Mouse (Mus musculus) heart, embryonic 12.5 days (tissue): Measurements from ENCODE around the gene Dctn5. TPM values are rescaled to one million over a fixed set of nuclear protein-coding genes. Genes with fewer than 3 reads are reported as not detected.
A peak's percentile ranks its signal among the peaks of the same experiment; 100 is the strongest.
"Not testable (repeated sequence)": the region's sequence is repeated elsewhere in the genome, so short reads cannot be mapped to it uniquely, and the experiment has no call there.

Source experiments
- ATAC-seq: fragments of 200-750 bp; cut with Nextera tagmentation; 2 replicates; pipeline ENCODE4 v1.8.0; 2017; ENCODE audit warnings: moderate TSS enrichment, moderate library complexity; ENCODE audit not compliant: insufficient number of reproducible peaks, low FRiP score
- H3K27ac ChIP-seq: fragments of 300-500 bp; sonication (generic); 2 replicates; pipeline ENCODE4 v1.5.1; 2016; ENCODE audit warnings: mild to moderate bottlenecking, moderate library complexity; ENCODE audit not compliant: poor library complexity, severe bottlenecking
- H3K27me3 ChIP-seq: fragments of 300-500 bp; sonication (generic); replicated peaks from 2 replicates; pipeline ENCODE4 v1.6.1; 2016; ENCODE audit warnings: mild to moderate bottlenecking, moderate library complexity
- H3K36me3 ChIP-seq: fragments of 300-500 bp; sonication (generic); 2 replicates; pipeline ENCODE4 v1.6.1; 2016; ENCODE audit warnings: mild to moderate bottlenecking, moderate library complexity
- H3K4me1 ChIP-seq: fragments of 300-500 bp; sonication (generic); replicated peaks from 2 replicates; pipeline ENCODE4 v1.6.1; 2016; ENCODE audit warnings: mild to moderate bottlenecking
- H3K4me2 ChIP-seq: fragments of 300-500 bp; sonication (generic); 2 replicates; pipeline ENCODE4 v1.6.1; 2016; ENCODE audit warnings: mild to moderate bottlenecking, moderate library complexity
- H3K4me3 ChIP-seq: fragments of 300-500 bp; sonication (generic); 2 replicates; pipeline ENCODE4 v1.5.1; 2016; ENCODE audit warnings: mild to moderate bottlenecking
- H3K9ac ChIP-seq: fragments of 300-500 bp; sonication (generic); 2 replicates; pipeline ENCODE4 v1.6.1; 2016; ENCODE audit warnings: mild to moderate bottlenecking, moderate library complexity
- H3K9me3 ChIP-seq: fragments of 300-500 bp; sonication (generic); replicated peaks from 2 replicates; pipeline ENCODE4 v1.6.1; 2016; ENCODE audit warnings: mild to moderate bottlenecking, moderate library complexity
- WGBS: fragments of 180-500 bp; shearing (Covaris S2); methylation state at CpG from one replicate; pipeline ENCODE4 v1.1.7; 2016; 5-methylcytosine and 5-hydroxymethylcytosine counted together
- polyA plus RNA-seq: library from polyadenylated mRNA; unstranded; fragments of >200 nt; fragmentation: Nextera tagmentation; extraction: Ambion mirVana; gene quantifications from 2 replicates; pipeline ENCODE4 v1.2.1, GENCODE M21; 2016

The Dctn5 gene
- 70.1 and 73.9 TPM in 2 replicates for polyA plus RNA-seq

DNA sequence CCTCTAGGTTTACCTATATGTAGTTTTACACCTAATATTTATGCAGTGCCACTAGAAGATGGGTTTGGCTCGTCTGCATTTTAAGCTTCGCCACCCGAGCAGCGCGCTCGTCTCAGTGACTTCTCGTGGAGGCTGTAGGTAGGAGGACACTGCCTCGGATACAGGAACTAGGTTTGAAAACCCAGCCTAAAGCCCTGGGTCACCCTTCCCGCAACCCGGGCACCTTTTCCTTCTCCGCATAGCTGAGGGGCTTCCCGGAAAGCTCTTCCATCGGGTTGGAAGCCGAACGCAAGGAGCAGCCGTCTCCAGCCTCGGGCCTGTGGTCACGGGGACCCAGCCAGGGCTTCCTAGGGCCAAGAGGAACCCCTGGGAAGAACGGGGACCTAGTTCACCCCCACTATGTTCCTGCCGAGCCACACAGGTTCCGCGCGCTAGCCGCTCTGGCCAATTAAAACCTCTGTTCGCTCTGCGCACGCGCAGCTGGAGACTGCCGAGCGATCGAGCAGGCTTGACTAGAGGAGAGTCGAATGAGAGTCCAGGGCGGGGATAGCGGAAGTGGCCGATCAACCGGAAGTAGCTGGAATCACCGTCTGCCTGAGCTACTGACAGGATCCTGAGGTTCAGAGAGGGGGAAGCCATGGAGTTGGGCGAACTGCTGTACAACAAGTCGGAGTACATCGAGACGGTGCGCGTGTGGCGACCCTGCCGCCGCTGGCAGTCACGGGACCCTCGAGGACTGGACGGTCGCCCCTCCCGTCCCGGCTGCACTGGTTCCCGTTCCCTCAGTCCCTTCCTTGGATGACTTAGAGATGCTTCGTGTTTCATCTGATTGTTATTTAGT, at the start of gene Dctn5, which contains the start of gene Palb2:
Gene Dctn5 (plus strand): TSS at position 545 of the 841 bp plus-strand sequence.
Gene Palb2 (minus strand): TSS at position 489 of the 841 bp plus-strand sequence.
- Histone ChIP-seq H3K27ac (peak within 1 kb of the TSS; percentile 74), H3K4me1 (peaks cover 6% of the 10 kb centered on the region), H3K27me3 (no peaks in the 10 kb centered on the region), H3K9me3 (no peaks in the 10 kb centered on the region), H3K4me2 (peak within 1 kb of the TSS; percentile 74), H3K4me3 (peak within 1 kb of the TSS; percentile 92), H3K9ac (peak within 1 kb of the TSS; percentile 90), H3K36me3 (peaks cover 46% of the 10 kb centered on the region)
- peak; percentile 97 for ATAC-seq
- 0% methylated on average over 54 of the region's 54 CpGs for WGBS

DNA sequence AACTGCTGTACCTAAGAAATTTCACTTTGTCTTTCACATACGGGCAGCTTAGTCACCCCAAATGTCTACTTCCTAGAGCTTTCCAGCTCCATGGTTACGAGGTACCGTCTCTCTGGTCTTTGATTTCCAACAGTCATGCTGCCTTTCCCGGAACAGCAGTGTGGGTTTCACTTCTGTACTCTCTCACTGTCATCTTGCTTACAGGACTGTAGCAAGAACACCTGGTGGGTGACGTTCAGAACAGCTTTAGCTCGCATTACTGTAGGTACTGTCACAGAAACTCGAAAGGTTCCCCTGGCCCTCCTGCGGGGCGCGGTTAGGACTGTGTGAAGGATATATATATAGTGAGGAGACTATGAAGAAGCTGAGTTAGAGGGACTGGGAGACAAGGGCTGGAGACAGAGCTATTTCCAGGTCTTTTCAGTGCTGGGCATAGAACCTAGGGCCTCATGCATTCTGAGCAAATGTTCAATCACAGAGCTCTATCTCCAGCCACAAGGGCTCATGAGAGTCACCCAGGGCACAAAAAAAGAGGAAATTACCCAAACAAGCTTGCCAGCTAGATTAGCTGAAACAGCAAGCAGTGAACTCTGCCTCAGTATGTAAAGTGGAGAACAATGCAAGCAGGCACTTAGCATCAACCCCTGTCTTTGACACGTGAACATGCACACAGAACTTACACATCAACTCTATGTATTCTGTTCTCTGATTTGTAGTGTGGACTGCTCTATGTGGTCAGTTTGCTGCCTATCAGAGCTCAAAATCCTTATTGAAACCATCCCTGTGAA, 45.5 kb upstream of the Dctn5 start:
- Histone ChIP-seq H3K27ac (no peak overlapping the region), H3K27me3 (no peaks in the 10 kb centered on the region), H3K9me3 (no peaks in the 10 kb centered on the region), H3K4me2 (no peak overlapping the region), H3K4me1 (peaks cover 9% of the 10 kb centered on the region), H3K9ac (no peak overlapping the region), H3K36me3 (peaks cover 86% of the 10 kb centered on the region), H3K4me3 (no peak overlapping the region)
- no peak for ATAC-seq
- 91% methylated on average over 11 of the region's 11 CpGs for WGBS

DNA sequence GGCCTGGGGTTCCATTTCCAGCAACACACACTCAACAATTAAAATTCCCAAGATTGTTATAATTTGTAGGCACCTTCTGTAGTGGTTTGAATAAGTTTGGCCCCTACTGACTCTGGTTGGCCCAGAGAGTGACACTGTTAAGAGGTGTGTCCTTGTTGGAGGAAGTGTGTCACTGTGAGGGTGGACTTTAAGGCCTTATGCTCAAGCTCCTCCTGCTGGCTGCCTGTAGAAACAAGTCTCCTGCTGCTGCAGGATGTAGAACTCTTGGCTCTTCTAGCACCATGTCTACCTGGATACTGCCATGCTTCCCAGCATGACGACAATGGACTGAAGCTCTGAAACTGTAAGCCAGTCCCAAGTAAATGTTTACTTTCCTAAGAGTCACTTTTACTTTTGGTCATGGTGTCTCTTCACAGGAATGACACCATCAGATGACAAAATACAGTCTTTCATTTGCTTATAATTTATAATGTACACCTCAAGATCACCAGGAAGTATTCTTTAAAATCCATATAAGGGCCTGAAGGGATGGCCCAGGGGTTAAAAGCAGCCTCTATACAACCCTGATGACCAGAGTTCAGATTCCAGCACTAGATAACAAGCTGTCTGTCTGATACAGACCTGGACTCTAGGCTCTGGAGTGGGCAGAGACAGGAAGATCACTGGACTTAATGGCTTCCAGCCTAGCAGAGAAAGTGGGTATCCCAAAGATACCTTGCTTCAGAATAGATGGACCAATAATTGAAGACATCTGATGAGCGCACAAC, 38.1 kb upstream of the Dctn5 start:
- Histone ChIP-seq H3K27me3 (no peaks in the 10 kb centered on the region), H3K27ac (no peak overlapping the region), H3K4me1 (peaks cover 2% of the 10 kb centered on the region), H3K4me2 (no peak overlapping the region), H3K9ac (no peak overlapping the region), H3K4me3 (no peak overlapping the region), H3K36me3 (peaks cover 80% of the 10 kb centered on the region), H3K9me3 (no peaks in the 10 kb centered on the region)
- 97% methylated on average over 2 of the region's 2 CpGs for WGBS
- ATAC-seq: no peak

DNA sequence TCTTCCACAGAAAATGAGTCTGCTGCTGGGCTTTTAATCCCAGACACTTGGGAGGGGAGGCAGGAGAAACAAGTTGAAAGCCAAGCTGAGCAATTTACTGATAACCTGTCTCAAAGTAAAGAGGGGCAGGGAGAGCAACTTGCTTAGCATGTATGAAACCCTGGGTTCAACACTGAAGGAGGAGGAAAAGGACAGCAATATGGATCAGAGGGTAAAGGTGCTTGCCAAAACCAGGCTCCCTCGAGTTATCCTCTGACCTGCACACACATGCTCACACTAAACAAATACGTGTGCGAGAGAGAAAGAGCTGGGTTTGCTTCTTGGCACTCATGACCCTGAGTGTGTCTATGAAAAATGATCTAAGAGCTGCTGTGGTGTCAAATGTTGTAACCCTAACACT, 34.8 kb upstream of the Dctn5 start:
- Histone ChIP-seq H3K27me3 (no peaks in the 10 kb centered on the region), H3K4me1 (peaks cover 16% of the 10 kb centered on the region), H3K36me3 (peaks cover 51% of the 10 kb centered on the region), H3K4me3 (no peak overlapping the region), H3K27ac (no peak overlapping the region), H3K4me2 (no peak overlapping the region), H3K9ac (no peak overlapping the region), H3K9me3 (no peaks in the 10 kb centered on the region)
- 95% methylated on average over 3 of the region's 3 CpGs for WGBS
- ATAC-seq: no peak

DNA sequence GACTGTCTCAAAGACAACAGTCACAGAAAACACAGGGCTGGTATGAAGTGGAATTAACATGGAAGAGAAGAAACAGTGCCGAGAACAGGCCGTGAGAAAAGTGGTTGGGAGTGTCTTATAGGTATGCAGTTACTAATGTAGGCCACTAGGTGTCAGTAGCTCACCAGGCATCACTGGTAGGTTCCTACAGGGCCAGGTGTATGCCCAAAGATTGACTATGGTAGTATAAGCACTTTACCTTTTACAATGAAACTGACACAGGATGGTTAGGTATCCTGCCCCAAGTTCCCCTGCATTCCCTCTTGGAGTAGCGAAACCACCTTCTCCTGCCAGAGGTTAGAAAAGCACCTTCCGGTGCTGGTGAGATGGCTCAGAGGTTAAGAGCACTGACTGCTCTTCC, 33.6 kb upstream of the Dctn5 start:
- Histone ChIP-seq H3K36me3 (peaks cover 44% of the 10 kb centered on the region), H3K4me2 (no peak overlapping the region)

DNA sequence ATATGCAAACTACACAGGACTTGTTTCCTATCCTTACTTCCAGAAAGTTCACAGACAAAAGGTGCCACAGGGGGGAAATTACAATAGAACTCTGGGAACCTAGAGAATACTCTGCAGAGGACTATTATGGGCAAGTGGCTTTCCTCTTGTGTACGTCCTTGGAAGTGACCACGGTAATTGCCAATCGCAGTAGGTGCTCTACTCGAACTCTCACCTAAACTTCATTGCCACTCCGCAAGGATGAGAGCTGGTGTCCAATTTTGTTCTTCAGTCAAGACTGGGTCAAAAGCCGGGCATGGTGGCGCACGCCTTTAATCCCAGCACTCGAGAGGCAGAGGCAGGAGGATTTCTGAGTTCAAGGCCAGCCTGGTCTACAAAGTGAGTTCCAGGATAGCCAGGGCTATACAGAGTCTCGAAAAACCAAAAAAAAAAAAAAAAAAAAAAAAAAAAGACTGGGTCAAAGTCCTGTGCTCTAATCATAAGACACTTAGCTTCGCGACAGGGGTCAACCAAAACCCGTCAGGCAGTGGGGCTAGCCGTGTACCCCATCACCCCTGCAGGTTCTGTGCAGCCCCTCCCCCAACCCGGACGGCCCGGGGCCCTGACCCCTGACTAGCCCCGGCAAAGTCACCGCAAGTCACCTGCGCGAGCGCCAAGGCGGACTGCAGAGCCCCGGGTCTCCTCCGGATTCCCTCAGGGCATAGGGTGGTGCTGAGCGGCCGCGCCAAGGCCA, 31.7 kb upstream of the Dctn5 start:
- 5% methylated on average over 26 of the region's 28 CpGs for WGBS
- H3K27ac ChIP-seq: peak overlapping the region; percentile 70; the same call in 1 of the 2 replicates
- peak; percentile 65 for ATAC-seq

More for the DNA sequence above, 33.6 kb upstream of the Dctn5 start:
- H3K4me1 ChIP-seq: peaks cover 16% of the 10 kb centered on the region
- no peaks in the 10 kb centered on the region for H3K9me3 ChIP-seq
- H3K27ac ChIP-seq: no peak overlapping the region
- no peak overlapping the region for H3K4me3 ChIP-seq
- no peak for ATAC-seq
- no peak overlapping the region for H3K9ac ChIP-seq
- no peaks in the 10 kb centered on the region for H3K27me3 ChIP-seq
- 64% methylated on average over 4 of the region's 4 CpGs for WGBS

DNA sequence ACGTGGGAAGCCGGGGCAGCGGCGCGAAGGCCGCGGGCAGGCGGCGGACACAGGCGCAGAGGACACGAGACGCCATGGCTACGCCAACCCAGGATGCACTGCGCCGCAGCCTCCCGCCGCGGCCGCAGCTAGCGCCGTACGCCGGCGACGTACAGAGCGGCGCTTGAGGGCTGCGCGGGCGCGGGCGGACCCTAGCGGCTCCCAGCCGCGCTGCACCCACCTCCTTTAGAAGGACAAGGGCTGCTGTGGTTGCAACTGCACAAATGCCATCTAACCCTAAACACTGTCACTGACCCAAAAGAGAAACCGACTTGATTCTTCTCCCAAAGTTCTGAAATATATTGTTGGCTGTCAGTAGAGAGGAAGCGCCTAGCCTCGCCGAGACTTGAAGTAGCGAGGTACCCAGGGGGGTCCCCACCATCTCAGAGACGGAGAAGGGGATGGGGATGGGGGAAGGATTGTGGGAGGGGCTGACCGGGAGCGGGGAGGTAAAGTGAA, 31.0 kb upstream of the Dctn5 start, which contains the start of gene Ndufab1:
Gene Ndufab1 (minus strand): TSS at position 140 of the 498 bp plus-strand sequence.
- H3K36me3 ChIP-seq: peaks cover 21% of the 10 kb centered on the region
- H3K27ac ChIP-seq: peak within 1 kb of the TSS; percentile 70; the same call in 1 of the 2 replicates
- no peaks in the 10 kb centered on the region for H3K27me3 ChIP-seq
- under 1% methylated on average over 43 of the region's 43 CpGs for WGBS
- H3K9ac ChIP-seq: peak within 1 kb of the TSS; percentile 95
- H3K4me3 ChIP-seq: peak within 1 kb of the TSS; percentile 93
- peak; percentile 98 for ATAC-seq
- peaks cover 16% of the 10 kb centered on the region for H3K4me1 ChIP-seq
- H3K9me3 ChIP-seq: no peaks in the 10 kb centered on the region
- H3K4me2 ChIP-seq: peak within 1 kb of the TSS; percentile 96

More for the DNA sequence above, 31.7 kb upstream of the Dctn5 start:
- peak overlapping the region; percentile 95 for H3K9ac ChIP-seq
- peaks cover 24% of the 10 kb centered on the region for H3K36me3 ChIP-seq
- H3K9me3 ChIP-seq, H3K27me3 ChIP-seq: not testable (repeated sequence)
- peaks cover 16% of the 10 kb centered on the region for H3K4me1 ChIP-seq
- peak overlapping the region; percentile 96 for H3K4me2 ChIP-seq
- peak overlapping the region; percentile 93 for H3K4me3 ChIP-seq

DNA sequence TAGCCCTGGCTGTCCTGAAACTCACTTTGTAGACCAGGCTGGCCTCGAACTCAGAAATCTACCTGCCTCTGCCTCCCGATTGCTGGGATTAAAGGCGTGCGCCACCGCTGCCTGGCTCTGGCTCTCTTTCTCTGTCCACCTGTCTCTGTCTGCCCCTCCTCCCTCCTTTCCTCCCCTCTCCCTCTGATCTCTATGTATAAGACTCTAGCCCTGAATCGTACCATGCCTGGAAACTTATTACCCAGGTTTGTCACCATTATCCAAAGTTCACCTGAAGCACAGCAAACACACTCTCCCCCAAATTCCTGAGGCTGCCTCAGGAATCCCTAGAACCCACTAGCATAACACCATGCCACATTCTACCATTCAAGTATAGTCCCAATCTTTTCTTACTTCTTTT, 24.6 kb upstream of the Dctn5 start:
- H3K9ac ChIP-seq: no peak overlapping the region
- H3K4me2 ChIP-seq: no peak overlapping the region
- H3K4me1 ChIP-seq: no peaks in the 10 kb centered on the region
- H3K36me3 ChIP-seq: peaks cover 46% of the 10 kb centered on the region
- WGBS: 92% methylated on average over 6 of the region's 6 CpGs
- no peak overlapping the region for H3K4me3 ChIP-seq
- H3K27me3 ChIP-seq: no peaks in the 10 kb centered on the region
- no peaks in the 10 kb centered on the region for H3K9me3 ChIP-seq
- no peak overlapping the region for H3K27ac ChIP-seq
- ATAC-seq: no peak

DNA sequence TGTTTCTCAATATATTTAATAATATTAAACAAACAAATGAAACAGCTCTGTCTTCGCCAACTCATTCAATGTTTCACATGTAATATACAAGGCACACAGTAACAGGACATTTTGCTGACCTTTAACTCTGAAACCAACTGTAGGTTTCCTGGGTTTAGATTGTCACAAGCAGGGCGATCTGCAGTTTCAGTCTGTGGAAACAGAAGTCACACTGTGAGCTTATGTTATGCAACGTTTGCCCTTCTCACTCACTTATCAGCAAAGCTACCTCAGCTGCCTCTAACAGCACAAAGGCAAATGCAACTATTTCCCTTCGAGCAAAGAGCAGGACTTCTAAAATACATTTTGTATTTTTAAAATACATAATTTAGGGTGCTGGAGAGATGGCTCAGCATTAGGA, 9.3 kb upstream of the Dctn5 start:
- Histone ChIP-seq H3K4me1 (no peaks in the 10 kb centered on the region), H3K9me3 (no peaks in the 10 kb centered on the region), H3K27ac (no peak overlapping the region), H3K36me3 (peaks cover 53% of the 10 kb centered on the region), H3K27me3 (no peaks in the 10 kb centered on the region), H3K4me2 (no peak overlapping the region), H3K9ac (no peak overlapping the region), H3K4me3 (no peak overlapping the region)
- 83% methylated on average over 4 of the region's 4 CpGs for WGBS
- ATAC-seq: no peak

DNA sequence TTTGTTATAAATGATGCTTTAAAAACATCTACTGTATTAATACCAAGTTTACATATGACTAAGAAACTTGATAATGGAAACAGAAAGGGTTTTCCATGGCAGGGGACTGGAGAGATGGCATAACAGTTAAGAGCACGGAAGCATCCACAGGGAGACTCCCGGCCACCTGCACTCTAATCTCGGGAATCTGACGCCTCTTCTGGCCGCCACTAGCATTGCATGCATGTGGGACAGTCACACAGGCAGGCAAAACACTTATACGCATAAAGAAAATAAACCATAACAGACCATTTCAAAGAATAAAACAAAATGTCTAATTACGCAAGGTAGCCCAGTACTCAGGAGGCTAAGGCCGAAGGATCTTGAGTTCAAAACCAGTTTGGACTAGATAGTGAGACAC, 7.2 kb upstream of the Dctn5 start:
- no peak overlapping the region for H3K4me3 ChIP-seq
- ATAC-seq: no peak
- no peaks in the 10 kb centered on the region for H3K27me3 ChIP-seq
- no peak overlapping the region for H3K4me2 ChIP-seq
- no peaks in the 10 kb centered on the region for H3K4me1 ChIP-seq
- H3K36me3 ChIP-seq: peaks cover 52% of the 10 kb centered on the region
- no peak overlapping the region for H3K9ac ChIP-seq
- no peaks in the 10 kb centered on the region for H3K9me3 ChIP-seq
- no peak overlapping the region for H3K27ac ChIP-seq
- 71% methylated on average over 8 of the region's 8 CpGs for WGBS
